Mouse (Mus musculus): ENCODE data around the gene Ccdc157.

DNA sequence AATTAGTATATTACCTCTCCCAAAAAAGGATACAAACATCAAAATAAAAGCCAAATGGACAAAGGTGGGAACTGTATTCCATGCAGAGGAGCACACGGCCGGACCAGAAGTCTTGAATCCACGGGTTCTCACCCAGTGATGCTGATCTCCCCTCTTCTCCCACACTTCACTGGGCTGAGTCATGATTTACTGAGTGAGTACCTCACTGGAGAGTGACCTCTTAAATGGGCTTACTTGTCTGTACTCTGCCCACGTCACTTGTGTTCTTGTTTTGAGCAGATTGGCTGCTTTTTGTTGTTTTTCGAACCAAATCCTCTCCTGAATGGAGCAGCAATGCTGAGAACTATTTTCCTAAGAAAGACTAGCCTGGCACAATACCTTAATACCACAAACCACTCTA, 55.1 kb downstream of the Ccdc157 start:
- TF ChIP-seq CTCF (IDR thresholded peaks at IDR 0.05; ENCODE audit: borderline replicate concordance, insufficient read depth, low read length), result no peak
- TF ChIP-seq POLR2A (IDR thresholded peaks at IDR 0.05; ENCODE audit: low read depth, low read length), result no peak
